Mouse (Mus musculus) heart, postnatal 14 days (tissue): ENCODE measurements at regions not wholly inside any gene's neighbourhood (a gene's known extent, or its start where the extent isn't known, plus 50 kb on each side); places are given as distances from the start of the nearest gene placed in this dataset.

ENCODE experiments used
- DNase-seq, 2 experiments: peaks; one replicate each; pipeline ENCODE4 v3.0.0; 2021 to 2022
- intact Hi-C: fragments of 180-260 bp; cut with DNase I; formaldehyde crosslinking; loops from one replicate; pipeline ENCODE4 v1.15.1; 2025

DNA sequence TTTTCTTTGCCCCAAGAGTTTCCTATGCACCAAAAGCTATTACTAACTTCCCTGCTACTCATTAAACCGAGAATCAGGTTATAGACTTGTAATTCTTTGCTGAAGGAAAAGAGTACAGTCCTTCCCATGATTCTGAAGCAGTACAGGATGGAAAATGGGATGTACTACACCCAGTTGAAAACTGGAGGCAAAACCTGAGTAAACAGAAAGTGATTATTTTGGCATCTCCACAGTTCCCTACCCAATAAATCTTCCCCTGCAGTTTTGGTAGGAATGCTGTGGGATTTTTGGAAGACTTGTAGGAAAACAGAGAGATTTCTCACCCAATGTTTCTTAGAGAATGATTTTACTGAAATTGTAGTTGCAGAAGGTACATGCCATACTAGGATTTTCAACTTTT is 268.5 kb downstream of the Dio2 start:
- DNase-seq: no peak
- intact Hi-C loops: no loop called here

DNA sequence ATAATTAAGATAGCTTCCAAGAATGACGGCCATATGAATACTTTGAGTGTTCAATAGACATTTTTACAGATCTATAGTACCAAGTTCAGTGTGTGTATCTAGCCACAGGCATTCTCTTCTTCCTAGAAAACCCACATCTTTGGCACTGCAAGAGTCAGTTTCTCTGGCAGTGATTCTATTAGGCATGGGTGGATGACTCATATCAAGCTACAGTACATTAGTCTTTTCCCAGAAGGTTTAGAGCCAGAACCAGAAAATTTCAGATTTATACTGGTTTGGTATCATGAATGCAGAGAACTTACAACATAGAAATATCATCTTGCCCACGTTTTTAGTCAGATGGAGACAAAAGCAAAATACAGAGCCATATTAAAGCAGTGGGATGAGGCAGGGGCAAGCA is 278.1 kb downstream of the Dio2 start:
- DNase-seq: no peak
- intact Hi-C loops: no loop called here

DNA sequence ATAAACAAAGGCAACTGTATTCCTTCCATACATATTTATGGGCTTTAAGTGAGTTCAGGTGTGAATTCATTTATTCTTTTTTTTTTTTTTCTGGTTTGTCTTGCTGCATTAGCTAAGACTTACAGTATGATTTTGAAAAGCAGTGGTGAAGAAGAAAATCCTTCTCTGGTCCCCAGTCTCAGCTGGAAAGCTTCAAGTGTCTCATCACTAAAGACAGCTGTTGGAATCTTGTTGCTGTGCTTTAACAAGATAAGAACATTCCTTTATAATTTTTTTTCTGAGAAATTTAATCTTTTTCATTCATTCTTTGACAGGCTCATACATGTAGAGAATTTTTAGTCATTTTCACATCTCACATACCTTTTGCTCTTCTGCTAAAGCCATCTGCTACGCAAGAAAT is 297.6 kb downstream of the Dio2 start:
- DNase-seq: no peak
- intact Hi-C loops: no loop called here

DNA sequence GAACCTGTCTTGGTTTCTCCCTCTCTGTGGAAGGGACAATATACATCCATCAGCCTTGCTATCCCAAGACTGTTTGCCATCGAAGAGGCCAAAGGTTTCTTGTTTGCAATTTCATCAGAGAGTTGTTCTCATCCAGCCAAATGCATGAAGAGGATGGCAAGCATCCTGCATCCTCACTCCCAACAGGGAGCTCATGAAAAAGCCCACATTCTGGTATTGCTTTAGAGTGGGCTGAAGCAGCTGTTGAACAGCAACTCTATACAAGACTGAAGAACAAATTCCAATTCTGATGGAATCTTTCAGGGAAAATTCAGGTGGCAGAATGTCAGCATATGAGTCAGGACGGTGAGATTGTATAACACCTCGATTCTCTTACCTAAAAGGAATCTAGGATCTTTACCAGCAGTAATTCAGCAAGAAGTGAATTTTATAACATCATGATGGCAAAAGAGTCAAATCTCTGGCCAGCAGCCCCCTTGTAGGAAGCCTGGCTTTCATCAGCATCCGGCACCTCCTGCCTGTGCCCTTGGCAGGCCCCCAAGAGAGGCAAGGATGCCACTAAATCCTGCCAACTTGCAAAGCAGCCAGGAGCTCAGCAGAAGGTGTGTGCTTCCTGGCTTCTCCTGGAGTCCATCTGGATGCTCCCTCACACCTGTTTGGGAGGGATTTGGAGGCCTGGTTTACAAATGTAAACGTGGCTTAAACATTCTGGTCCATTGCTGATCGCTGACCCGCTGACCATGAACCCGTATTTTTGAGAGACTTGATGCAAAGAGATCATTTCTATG is 312.8 kb downstream of the Dio2 start:
- peak in 1 of 2 experiments; percentile 1 for DNase-seq
- intact Hi-C loops: no loop called here

DNA sequence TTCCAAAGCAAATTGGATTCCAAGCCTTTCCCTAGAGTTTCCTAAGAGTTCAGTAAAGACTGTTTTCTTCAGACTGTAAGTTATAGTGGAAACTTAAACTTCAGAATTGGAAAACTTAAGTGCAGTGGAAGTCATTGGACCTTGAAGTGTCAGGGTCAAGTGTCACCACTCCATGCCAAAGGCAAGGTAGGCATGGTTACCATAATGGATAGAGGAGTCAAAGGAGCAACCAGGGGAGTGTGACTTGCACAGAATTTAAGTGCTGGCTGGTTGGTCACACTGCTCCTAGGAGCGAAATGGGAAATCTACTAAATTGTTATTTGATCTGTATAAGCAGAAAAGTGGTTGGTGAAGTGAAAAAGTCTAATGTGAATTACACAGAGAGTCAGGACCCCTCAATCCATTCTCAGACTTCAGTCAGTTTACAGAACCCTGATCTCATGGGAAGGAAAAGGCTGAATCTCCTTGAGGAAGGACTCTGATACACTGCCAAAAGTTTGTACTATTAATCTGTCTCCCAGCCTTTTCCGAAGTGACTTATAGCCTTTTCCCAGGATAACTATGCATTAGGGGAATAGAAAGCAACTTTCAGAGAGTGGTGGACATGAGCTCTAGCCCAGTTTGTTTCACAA is 320.5 kb downstream of the Dio2 start:
- intact Hi-C loops: no loop called here
- DNase-seq: no peak

DNA sequence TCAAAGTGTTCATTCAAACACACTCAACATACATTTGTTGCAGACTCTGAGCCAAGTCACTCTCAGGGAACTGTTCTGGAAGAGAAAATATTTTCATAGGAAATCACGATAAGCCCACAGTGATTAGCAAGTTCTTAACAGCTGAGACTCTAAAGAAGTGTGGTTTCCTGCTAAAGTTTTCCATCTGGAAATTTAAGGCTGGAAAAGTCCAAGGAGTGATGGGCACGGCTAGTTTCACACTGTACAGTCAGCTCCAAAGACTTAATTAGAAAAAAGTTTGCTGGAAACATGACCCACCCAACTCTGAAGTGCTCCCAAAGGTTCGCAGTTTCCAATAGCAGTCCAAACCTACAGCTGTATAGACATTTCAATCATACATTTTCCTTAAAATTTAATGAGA is 329.5 kb downstream of the Dio2 start:
- intact Hi-C loops: no loop called here
- DNase-seq: no peak

DNA sequence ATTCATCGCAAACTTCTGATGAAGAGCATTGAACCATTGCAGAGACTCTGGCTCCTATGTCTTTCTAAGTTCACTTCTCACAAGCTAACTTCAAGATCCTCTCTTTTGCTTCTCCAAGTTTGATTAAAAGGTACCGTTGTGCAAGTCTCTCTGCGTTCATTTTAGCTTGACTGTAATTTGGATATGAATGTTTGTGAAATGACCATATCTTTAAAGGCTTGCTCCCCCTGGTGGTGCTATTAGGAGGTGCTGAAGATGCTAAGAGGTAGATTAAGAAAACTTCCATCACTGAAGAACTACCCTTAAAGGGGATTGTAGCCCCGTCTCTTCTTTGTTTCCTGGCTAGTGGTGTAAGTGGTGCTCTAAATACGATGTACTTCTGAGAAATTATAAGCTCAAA is 339.7 kb downstream of the Dio2 start:
- intact Hi-C loops: loop anchor here (10.0 kb wide), 2 partner anchors 844 to 894 kb away; no protein-coding TSS in a partner anchor

More for the DNA sequence above, 339.7 kb downstream of the Dio2 start:
- DNase-seq: peak in 1 of 2 experiments; percentile 36
